Mouse (Mus musculus): ENCODE data around the gene Ccdc107.

DNA sequence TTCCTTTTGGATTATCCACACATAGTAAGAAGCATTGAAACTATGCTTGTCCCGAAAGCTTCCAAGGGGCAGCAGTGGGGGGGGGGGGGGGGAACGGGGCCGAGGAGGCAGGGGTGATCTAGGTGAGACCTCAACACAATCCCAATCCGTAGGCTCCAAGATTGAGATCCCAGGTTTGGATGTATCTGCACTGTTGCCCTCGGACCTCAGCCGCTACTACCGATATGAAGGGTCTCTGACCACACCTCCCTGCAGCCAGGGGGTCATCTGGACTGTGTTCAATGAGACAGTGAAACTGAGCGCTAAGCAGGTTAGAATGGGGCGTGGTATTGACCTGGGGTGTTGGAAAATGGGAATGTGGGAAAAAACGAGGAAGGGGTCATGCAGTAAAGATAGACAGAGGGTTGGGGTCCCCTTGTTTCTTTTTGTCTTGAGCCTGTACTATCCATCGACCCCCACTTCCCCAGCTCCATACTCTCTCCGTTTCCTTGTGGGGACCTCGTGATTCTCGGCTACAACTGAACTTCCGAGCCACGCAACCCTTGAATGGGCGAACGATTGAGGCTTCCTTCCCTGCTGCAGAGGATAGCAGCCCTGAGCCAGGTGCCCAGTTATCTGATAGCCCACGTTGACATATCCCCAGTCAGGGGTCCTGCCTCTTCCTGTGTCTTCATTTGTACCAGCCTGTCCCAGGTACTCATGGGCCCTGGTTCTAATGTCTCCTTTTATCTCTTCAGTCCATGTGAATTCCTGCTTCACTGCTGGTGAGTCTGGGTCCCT is 19.2 kb downstream of the Ccdc107 start:
- no peak for TF ChIP-seq TAL1 (IDR thresholded peaks at IDR 0.05; ENCODE audit: low read length)
- TF ChIP-seq GATA1 (IDR thresholded peaks at IDR 0.05; ENCODE audit: low read length), result no peak
